Mouse (Mus musculus): ENCODE measurements around the gene Slx1b.
A peak's percentile ranks its signal among the peaks of the same experiment; 100 is the strongest.
"Not testable (repeated sequence)": the region's sequence is repeated elsewhere in the genome, so short reads cannot be mapped to it uniquely, and the experiment has no call there.

The Slx1b gene

GRCm38 (mm10) chr7:126702358-126702757, 6.8 kb upstream of the Slx1b start:
- peak; percentile 67 for DNase-seq

GRCm38 (mm10) chr7:126701559-126702357, 6.2 kb upstream of the Slx1b start:
- DNase-seq, result no peak

- peak; percentile 96 for DNase-seq
These were observed 5.5 kb upstream of the Slx1b start for GRCm38 (mm10) chr7:126701070-126701469.

- no peak for DNase-seq
These were observed 4.8 kb upstream of the Slx1b start for GRCm38 (mm10) chr7:126700063-126701015.

GRCm38 (mm10) chr7:126697838-126698237, 2.3 kb upstream of the Slx1b start:
- no peak for DNase-seq

GRCm38 (mm10) chr7:126696886-126697285, 1.3 kb upstream of the Slx1b start:
- no peak for DNase-seq

- no peak for DNase-seq
These were observed 719 bp upstream of the Slx1b start for GRCm38 (mm10) chr7:126696303-126696702.

GRCm38 (mm10) chr7:126695210-126695611, 373 bp downstream of the Slx1b start, which contains the start of gene Bola2:
Gene Bola2, plus strand, starts transcription at chr7:126695401.
- peak; percentile 78 for DNase-seq

- DNase-seq, result no peak
These were observed 1.0 kb downstream of the Slx1b start for GRCm38 (mm10) chr7:126694441-126695051.

GRCm38 (mm10) chr7:126693781-126694180, 1.8 kb downstream of the Slx1b start:
- DNase-seq, result no peak

GRCm38 (mm10) chr7:126693256-126693655, 2.3 kb downstream of the Slx1b start:
- peak; percentile 95 for DNase-seq

GRCm38 (mm10) chr7:126692426-126692825, 3.2 kb downstream of the Slx1b start:
- no peak for DNase-seq

GRCm38 (mm10) chr7:126691676-126692075, 3.9 kb downstream of the Slx1b start:
- no peak for DNase-seq

GRCm38 (mm10) chr7:126690737-126691136, 4.8 kb downstream of the Slx1b start:
- no peak for DNase-seq

- no peak for DNase-seq
These were observed 6.6 kb downstream of the Slx1b start for GRCm38 (mm10) chr7:126689021-126689420.

- not testable (repeated sequence) for DNase-seq
These were observed 7.4 kb downstream of the Slx1b start for GRCm38 (mm10) chr7:126688156-126688555.

- peak; percentile 51 for DNase-seq
These were observed 14.4 kb downstream of the Slx1b start for GRCm38 (mm10) chr7:126681221-126681620.

GRCm38 (mm10) chr7:126679683-126680082, 15.9 kb downstream of the Slx1b start:
- DNase-seq, result no peak

GRCm38 (mm10) chr7:126678545-126679341, 16.8 kb downstream of the Slx1b start:
- no peak for DNase-seq

GRCm38 (mm10) chr7:126676631-126677220, 18.9 kb downstream of the Slx1b start:
- no peak for DNase-seq

- DNase-seq, result peak; percentile 92
These were observed 19.4 kb downstream of the Slx1b start, which contains the start of gene Sult1a1 for GRCm38 (mm10) chr7:126676207-126676606. Gene Sult1a1, minus strand, starts transcription at chr7:126676432.

- DNase-seq, result no peak
These were observed 20.5 kb downstream of the Slx1b start for GRCm38 (mm10) chr7:126675104-126675503.
